Mouse (Mus musculus) liver, embryonic 14.5 days (tissue): ENCODE measurements at regions not wholly inside any gene's neighbourhood (a gene's known extent, or its start where the extent isn't known, plus 50 kb on each side); places are given as distances from the start of the nearest gene placed in this dataset.

ENCODE experiments used
- ATAC-seq: fragments of 200-750 bp; cut with Nextera tagmentation; 2 replicates; pipeline ENCODE4 v1.8.0; 2017; ENCODE audit warnings: moderate number of reproducible peaks, mild to moderate bottlenecking, moderate library complexity; ENCODE audit not compliant: insufficient read depth
- DNase-seq, 3 experiments: peaks; one replicate each; pipeline ENCODE4 v3.0.0-alpha.2; 2012 to 2013; ENCODE audit warnings: low read depth in 3 of 3, low spot score in 3 of 3
- H3K27ac ChIP-seq: fragments of 300-500 bp; sonication (generic); 2 replicates; pipeline ENCODE4 v1.5.1; 2014; ENCODE audit warnings: moderate library complexity, mild to moderate bottlenecking, control low read depth, inconsistent platforms
- H3K27me3 ChIP-seq: fragments of 300-500 bp; sonication (generic); 2 replicates; pipeline ENCODE4 v1.6.1; 2014; ENCODE audit warnings: mild to moderate bottlenecking, low read length, moderate library complexity; ENCODE audit not compliant: control insufficient read depth, insufficient read depth
- H3K36me3 ChIP-seq: fragments of 300-500 bp; sonication (generic); replicated peaks from 2 replicates; pipeline ENCODE4 v1.6.1; 2014; ENCODE audit warnings: low read depth; ENCODE audit not compliant: control insufficient read depth, insufficient read depth
- H3K4me1 ChIP-seq, 2 experiments: fragments of 200-500 bp in 1 of 2; fragments of 300-500 bp in 1 of 2; sonication (generic) in 1 of 2; replicated peaks; 2 replicates each; pipeline ENCODE4 v1.6.1; 2012 to 2014; ENCODE audit warnings: antibody characterized with exemption in 1 of 2, inconsistent platforms in 1 of 2, low read length in 1 of 2; ENCODE audit not compliant: control insufficient read depth in 2 of 2, insufficient read depth in 2 of 2
- H3K4me2 ChIP-seq: fragments of 300-500 bp; sonication (generic); 2 replicates; pipeline ENCODE4 v1.6.1; 2014; ENCODE audit warnings: low read depth, mild to moderate bottlenecking, control low read depth, moderate library complexity
- H3K4me3 ChIP-seq, 2 experiments: fragments of 200-500 bp in 1 of 2; fragments of 300-500 bp in 1 of 2; sonication (generic) in 1 of 2; 2 replicates each; pipeline ENCODE4 v1.5.1; 2012 to 2014; ENCODE audit warnings: low read depth in 2 of 2, low read length in 2 of 2, mild to moderate bottlenecking in 2 of 2, control low read depth in 1 of 2, inconsistent platforms in 1 of 2, moderate library complexity in 1 of 2; ENCODE audit not compliant: insufficient read depth in 1 of 2
- H3K9ac ChIP-seq: fragments of 300-500 bp; sonication (generic); replicated peaks from 2 replicates; pipeline ENCODE4 v1.6.1; 2014; ENCODE audit warnings: mild to moderate bottlenecking, control low read depth, moderate library complexity
- H3K9me3 ChIP-seq: fragments of 300-500 bp; sonication (generic); 2 replicates; pipeline ENCODE4 v1.6.1; 2016; ENCODE audit warnings: low read length, mixed read lengths; ENCODE audit not compliant: control insufficient read depth
- CTCF ChIP-seq: IDR thresholded peaks from 2 replicates; pipeline ENCODE4 v1.5.1; 2016; ENCODE audit warnings: antibody characterized with exemption, low read depth, control low read depth
- EP300 ChIP-seq: IDR thresholded peaks from 2 replicates; pipeline ENCODE4 v1.6.1; 2016; ENCODE audit warnings: antibody characterized with exemption, low read depth
- WGBS: fragments of 180-500 bp; shearing (Covaris S2); extraction: QIAGEN DNeasy Blood & Tissue Kit; methylation state at CpG from one replicate; pipeline ENCODE4 v1.1.7; 2014; ENCODE audit not compliant: insufficient replicate concordance; 5-methylcytosine and 5-hydroxymethylcytosine counted together

- H3K9ac ChIP-seq, result no peak overlapping the region
- TF ChIP-seq EP300, result no peak
- TF ChIP-seq CTCF, result no peak
- no peaks in the 10 kb centered on the region for H3K9me3 ChIP-seq
- DNase-seq, result no peak
- H3K4me3 ChIP-seq, result no peak overlapping the region
- no peaks in the 10 kb centered on the region for H3K36me3 ChIP-seq
- 47% methylated on average over 2 of the region's 2 CpGs for WGBS
- H3K4me2 ChIP-seq, result no peak overlapping the region
- no peak overlapping the region for H3K27ac ChIP-seq
- ATAC-seq, result no peak
- H3K27me3 ChIP-seq, result no peaks in the 10 kb centered on the region
- H3K4me1 ChIP-seq, result no peaks in the 10 kb centered on the region
Observed at GRCm38 (mm10) chr12:29164701-29165100, 363.5 kb upstream of the Myt1l start.

- TF ChIP-seq EP300 (no peak), CTCF (no peak)
- H3K4me3 ChIP-seq, result no peak overlapping the region
- H3K4me2 ChIP-seq, result no peak overlapping the region
- H3K9ac ChIP-seq, result no peak overlapping the region
- H3K4me1 ChIP-seq, result no peaks in the 10 kb centered on the region
- H3K27ac ChIP-seq, result no peak overlapping the region
- WGBS, result 30% methylated on average over 2 of the region's 2 CpGs
- H3K27me3 ChIP-seq, result no peaks in the 10 kb centered on the region
- H3K36me3 ChIP-seq, result no peaks in the 10 kb centered on the region
- no peak for DNase-seq
- no peak for ATAC-seq
- H3K9me3 ChIP-seq, result no peaks in the 10 kb centered on the region
Observed at GRCm38 (mm10) chr12:29166316-29166715, 361.9 kb upstream of the Myt1l start.

GRCm38 (mm10) chr12:29167922-29168321 is 360.3 kb upstream of the Myt1l start:
- Histone ChIP-seq H3K4me2 (no peak overlapping the region), H3K9ac (no peak overlapping the region), H3K27me3 (no peaks in the 10 kb centered on the region), H3K4me1 (no peaks in the 10 kb centered on the region), H3K27ac (no peak overlapping the region), H3K9me3 (no peaks in the 10 kb centered on the region), H3K4me3 (no peak overlapping the region), H3K36me3 (no peaks in the 10 kb centered on the region)
- 65% methylated on average over 6 of the region's 6 CpGs for WGBS
- ATAC-seq (no peak), DNase-seq (no peak)
- TF ChIP-seq EP300 (no peak), CTCF (no peak)

GRCm38 (mm10) chr12:29175698-29176440 is 352.3 kb upstream of the Myt1l start:
- Histone ChIP-seq H3K27ac (no peak overlapping the region), H3K36me3 (no peaks in the 10 kb centered on the region), H3K4me2 (no peak overlapping the region), H3K27me3 (no peaks in the 10 kb centered on the region), H3K9ac (no peak overlapping the region), H3K4me3 (no peak overlapping the region), H3K9me3 (no peaks in the 10 kb centered on the region), H3K4me1 (no peaks in the 10 kb centered on the region)
- no peak for TF ChIP-seq CTCF
- TF ChIP-seq EP300, result no peak
- DNase-seq, result no peak
- 54% methylated on average over 10 of the region's 10 CpGs for WGBS
- no peak for ATAC-seq

- H3K4me3 ChIP-seq, result no peak overlapping the region
Observed at GRCm38 (mm10) chr12:29177145-29177544, 351.0 kb upstream of the Myt1l start.

More at GRCm38 (mm10) chr12:29177145-29177544, 351.0 kb upstream of the Myt1l start:
- H3K36me3 ChIP-seq, result no peaks in the 10 kb centered on the region
- ATAC-seq (no peak), DNase-seq (no peak)
- H3K4me2 ChIP-seq, result no peak overlapping the region
- H3K4me1 ChIP-seq, result no peaks in the 10 kb centered on the region
- no peak overlapping the region for H3K9ac ChIP-seq
- H3K9me3 ChIP-seq, result no peaks in the 10 kb centered on the region
- TF ChIP-seq EP300, result no peak
- WGBS, result 72% methylated on average over 12 of the region's 12 CpGs
- no peaks in the 10 kb centered on the region for H3K27me3 ChIP-seq
- no peak overlapping the region for H3K27ac ChIP-seq
